Mouse (Mus musculus): Measurements from ENCODE around the gene Ptpn5.
A peak's percentile ranks its signal among the peaks of the same experiment; 100 is the strongest.

The Ptpn5 gene

DNA sequence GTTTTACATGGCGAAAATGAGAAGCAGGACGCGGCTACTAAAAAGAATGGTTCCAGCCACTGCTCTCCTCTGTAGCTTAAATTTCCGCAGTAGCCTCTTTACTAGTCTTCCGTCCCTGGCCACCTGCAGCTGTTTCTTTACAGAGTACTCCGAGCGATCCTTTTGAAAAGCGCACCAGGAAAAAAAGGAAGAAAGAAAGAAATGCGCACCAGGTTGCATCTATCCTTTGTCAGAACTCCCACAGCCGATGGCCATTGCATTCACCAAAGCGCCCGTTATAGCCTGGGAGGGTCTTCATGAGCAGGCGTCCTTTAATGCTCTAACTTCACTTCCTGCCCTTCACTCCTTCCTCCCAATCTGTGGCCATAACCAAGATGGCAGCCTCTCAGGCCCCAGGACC is at the start of gene Ptpn5:
Ptpn5 (minus strand) TSS at position 354 of the 400 bp plus-strand sequence.
- no peak for DNase-seq

GRCm38 (mm10) chr7:47170814-47171213 is 37.3 kb upstream of the Ptpn5 start:
- DNase-seq: no peak

GRCm38 (mm10) chr7:47165028-47165427 is 31.5 kb upstream of the Ptpn5 start:
- no peak for DNase-seq

DNA sequence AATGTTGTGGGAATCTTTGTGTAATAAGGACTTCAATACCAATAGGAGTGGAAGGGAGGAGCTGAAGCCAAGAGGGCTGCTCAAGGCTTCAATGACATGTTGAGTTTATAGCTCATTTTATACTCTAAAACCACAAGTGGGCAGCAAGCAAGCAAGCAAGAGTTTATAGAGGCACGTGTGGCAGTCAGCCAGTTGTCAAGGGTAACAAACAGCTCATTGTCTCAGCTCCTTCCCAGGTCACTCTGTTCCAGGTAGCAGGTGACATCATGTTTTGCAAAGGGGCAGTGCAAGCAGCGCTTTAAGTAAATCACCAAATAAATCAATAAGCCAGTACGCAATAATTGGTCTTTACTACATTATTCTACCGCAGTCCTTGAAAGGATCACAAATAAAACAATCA is 29.7 kb upstream of the Ptpn5 start:
- DNase-seq: no peak

GRCm38 (mm10) chr7:47158451-47158850 is 25.0 kb upstream of the Ptpn5 start:
- DNase-seq: no peak

GRCm38 (mm10) chr7:47157743-47158142 is 24.3 kb upstream of the Ptpn5 start:
- no peak for DNase-seq

DNA sequence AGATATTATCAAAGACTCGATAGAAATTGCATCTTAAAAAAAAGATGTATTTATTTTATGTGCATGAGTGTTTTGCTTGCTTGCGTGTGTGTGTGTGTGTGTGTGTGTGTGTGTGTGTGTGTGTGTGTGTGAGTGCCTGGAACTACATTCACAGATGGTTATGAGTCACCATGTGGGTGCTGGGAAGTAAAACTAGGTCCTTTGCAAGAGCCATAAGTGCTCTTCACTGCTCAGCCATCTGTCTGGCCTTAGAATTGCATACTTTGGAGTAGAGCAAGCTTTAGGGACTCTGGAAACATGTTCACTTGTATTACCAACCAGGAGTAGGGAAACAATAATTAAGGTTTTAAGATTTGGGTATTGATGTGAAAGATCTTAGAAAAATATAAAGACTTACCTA is 22.4 kb upstream of the Ptpn5 start:
- DNase-seq: no peak

- DNase-seq: no peak
Measured at GRCm38 (mm10) chr7:47155396-47155795, 21.9 kb upstream of the Ptpn5 start.

- peak; percentile 35 to 59 for DNase-seq
Measured at GRCm38 (mm10) chr7:47150420-47151061, 17.1 kb upstream of the Ptpn5 start.

DNA sequence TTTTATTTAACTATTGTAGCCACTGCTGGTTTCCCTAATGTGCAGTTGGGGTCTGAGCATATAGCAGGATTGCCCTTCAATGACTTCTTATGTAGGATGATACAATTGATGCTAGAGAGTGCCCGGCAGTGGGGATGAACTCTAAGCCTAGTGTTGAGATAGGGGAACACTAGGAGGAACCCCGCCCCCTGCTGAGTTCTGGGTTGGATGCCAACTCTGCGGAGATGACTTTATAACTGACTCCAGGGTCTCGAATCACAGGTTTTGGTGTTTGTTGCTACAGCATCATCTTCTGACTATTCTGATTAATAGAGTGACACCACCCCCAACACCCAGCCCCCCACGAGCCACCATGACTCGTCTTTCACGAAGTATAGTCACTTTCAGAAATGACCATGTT is 14.8 kb upstream of the Ptpn5 start:
- DNase-seq: no peak

GRCm38 (mm10) chr7:47146034-47146812 is 12.7 kb upstream of the Ptpn5 start:
- no peak for DNase-seq

DNA sequence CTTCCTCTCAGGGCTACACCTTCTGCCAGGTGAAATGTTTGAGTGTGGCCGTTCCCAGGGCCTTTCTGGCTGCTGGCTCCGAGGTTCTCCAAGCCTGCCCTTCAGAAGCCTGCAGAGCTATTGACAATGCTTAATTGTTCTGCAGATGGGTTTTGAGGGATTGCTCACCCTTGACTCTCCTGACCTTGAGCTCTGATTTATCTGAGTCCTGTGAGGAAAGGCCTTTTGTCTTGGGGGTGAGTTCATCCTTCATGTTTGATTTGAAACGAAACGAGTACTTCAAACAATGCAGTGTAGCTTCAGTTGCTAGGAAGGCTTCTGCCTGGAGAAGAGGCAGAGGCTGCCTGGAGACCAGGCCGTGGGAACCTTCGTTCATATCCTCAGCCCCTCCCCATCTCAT is 10.8 kb upstream of the Ptpn5 start:
- no peak for DNase-seq

DNA sequence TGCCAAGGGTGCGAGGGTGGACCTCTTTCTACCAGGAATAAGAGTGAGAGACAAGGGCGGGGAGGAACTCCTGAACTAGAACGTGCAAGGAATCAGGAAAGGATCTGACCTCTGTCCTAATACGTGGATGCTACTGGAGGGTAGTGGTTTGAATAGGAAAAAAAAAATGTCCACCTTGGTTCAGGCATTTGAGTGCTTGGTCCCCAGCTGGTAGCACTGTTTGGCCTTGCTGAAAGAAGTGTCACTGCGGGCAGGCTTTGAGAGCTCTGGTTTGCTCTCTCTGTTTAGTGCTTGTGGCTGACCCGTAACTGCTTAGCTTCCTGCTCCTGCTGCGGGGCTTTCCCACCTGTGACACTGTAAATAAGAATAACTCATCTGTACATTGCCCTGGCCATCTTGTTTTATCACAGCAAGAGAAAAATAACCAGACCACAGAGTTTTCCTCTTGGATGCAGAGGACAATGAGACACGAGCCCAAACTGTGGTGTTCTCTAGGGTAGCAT is 6.4 kb upstream of the Ptpn5 start:
- no peak for DNase-seq

- DNase-seq: no peak
Measured at GRCm38 (mm10) chr7:47134570-47134969, 1.1 kb upstream of the Ptpn5 start.

GRCm38 (mm10) chr7:47132931-47133260 is 588 bp downstream of the Ptpn5 start:
- DNase-seq: no peak

- DNase-seq: peak; percentile 39 to 45
Measured at GRCm38 (mm10) chr7:47132180-47132930, 1.1 kb downstream of the Ptpn5 start.

- DNase-seq: no peak
Measured at GRCm38 (mm10) chr7:47131840-47132179, 1.7 kb downstream of the Ptpn5 start.

GRCm38 (mm10) chr7:47131258-47131657 is 2.2 kb downstream of the Ptpn5 start:
- DNase-seq: no peak

- DNase-seq: no peak
Measured at GRCm38 (mm10) chr7:47122026-47122425, 11.5 kb downstream of the Ptpn5 start.

DNA sequence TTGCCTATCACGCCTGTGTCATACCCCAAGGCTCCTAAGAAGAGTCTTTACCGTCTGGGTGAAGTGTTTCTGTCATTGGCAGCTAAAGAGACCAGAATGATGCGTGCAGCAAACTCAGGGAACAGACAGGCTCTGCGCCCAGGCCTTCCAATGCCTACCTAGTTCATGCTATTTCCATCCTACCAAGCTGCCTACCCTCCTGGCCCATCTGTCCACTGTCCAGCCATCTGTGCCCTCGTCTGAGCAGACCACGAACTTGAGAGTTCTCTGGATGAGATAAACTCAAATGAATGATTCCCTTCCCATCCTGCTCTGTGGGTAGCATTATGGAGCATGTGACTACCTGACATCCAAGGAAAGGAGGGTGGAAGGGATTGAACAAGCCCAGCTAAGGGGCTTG is 16.8 kb downstream of the Ptpn5 start:
- DNase-seq: peak; percentile 72 to 77

DNA sequence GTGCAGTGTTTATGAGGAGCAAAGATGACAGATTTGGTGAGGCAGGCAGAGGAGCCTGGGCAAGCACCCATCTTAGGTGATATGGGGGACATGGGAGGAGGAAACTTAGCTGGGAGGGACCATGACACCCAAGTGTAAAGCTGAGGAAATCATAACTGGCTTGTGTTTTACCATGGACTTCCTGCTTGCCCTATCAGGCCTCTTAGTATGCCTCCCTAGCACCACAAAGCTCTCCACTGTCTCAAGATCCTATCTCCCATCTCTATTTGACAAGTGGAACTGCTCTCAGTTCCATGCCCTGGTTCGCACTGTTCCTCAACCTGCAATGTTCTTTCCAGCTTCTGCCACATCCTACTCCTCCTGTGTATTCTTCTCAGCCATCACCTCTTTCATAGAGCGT is 18.0 kb downstream of the Ptpn5 start:
- no peak for DNase-seq

DNA sequence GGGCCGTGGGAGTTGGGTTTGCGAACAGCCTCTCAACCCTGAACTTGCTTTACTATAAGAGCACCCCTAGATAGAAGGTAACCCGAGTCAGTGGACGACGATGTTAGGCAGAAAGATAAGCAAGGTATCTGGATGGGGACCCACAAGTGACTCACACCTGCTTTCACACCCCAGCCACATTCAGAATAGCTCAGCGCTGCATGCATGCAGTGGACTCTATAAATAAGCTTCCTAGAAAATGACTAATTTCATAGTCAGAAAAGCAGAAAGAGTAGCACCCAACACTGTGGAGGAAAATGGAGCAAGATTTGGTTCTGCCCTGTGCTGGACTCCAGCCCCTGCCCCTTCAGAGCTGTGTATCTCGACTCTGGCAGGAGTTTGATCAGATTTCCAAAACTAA is 20.1 kb downstream of the Ptpn5 start:
- DNase-seq: no peak

GRCm38 (mm10) chr7:47112036-47112435 is 21.4 kb downstream of the Ptpn5 start:
- peak in 1 of 2 experiments; percentile 25 for DNase-seq

DNA sequence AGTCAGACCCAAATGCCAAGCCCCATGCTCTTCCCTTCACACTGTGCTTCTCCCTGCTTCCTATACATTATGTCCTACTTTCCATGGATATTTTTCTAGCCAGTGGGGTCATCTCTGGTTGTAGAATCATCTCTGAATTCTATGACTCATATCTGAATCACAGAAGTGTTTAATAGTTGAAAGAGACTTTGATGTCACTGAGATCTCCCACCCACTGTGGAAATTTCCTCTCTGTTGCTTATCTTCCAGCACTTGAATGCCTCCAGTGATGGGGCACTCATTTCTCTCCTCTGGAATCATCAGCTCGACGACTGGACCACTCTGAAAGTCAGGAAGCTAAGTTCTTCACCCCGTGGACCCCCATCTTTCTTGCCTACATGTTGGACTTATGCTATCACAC is 22.4 kb downstream of the Ptpn5 start:
- DNase-seq: no peak

Data from cerebellum, postnatal 36 days (tissue).